Mouse (Mus musculus): Measurements from ENCODE around the gene Adam20.
"Not testable (repeated sequence)": the region's sequence is repeated elsewhere in the genome, so short reads cannot be mapped to it uniquely, and the experiment has no call there.

Gene Adam20

GRCm38 (mm10) chr8:40792973-40793372, at the start of gene Adam20:
Gene Adam20, plus strand, starts transcription at chr8:40793273.
- DNase-seq (ENCODE audit: extremely low read depth, insufficient read length, low spot score): not testable (repeated sequence)

GRCm38 (mm10) chr8:40751908-40752307, 41.2 kb upstream of the Adam20 start, which contains the start of gene Adam25:
Gene Adam25, plus strand, starts transcription at chr8:40752208.
- not testable (repeated sequence) for DNase-seq (ENCODE audit: extremely low read depth, insufficient read length, low spot score)

- no peak for DNase-seq (ENCODE audit: extremely low read depth, insufficient read length, low spot score)
These were observed 9.8 kb upstream of the Adam20 start for GRCm38 (mm10) chr8:40783320-40783719.

- no peak for DNase-seq (ENCODE audit: extremely low read depth, insufficient read length, low spot score)
These were observed 10.5 kb downstream of the Adam20 start for GRCm38 (mm10) chr8:40803379-40804079.
